Mouse (Mus musculus): ENCODE measurements around the gene Gm8127. TPM values are rescaled to one million over a fixed set of nuclear protein-coding genes. Genes with fewer than 3 reads are reported as not detected.
A peak's percentile ranks its signal among the peaks of the same experiment; 100 is the strongest.
"Not testable (repeated sequence)": the region's sequence is repeated elsewhere in the genome, so short reads cannot be mapped to it uniquely, and the experiment has no call there.

The Gm8127 gene
- polyA plus RNA-seq, 1 experiment from 2014 or later, result not detected

GRCm38 (mm10) chr14:43269211-43269610 is 24.4 kb downstream of the Gm8127 start:
- H3K4me3 ChIP-seq (ENCODE audit: low read depth, low read length); H3K27me3 ChIP-seq (ENCODE audit: insufficient read depth, low read length); H3K27ac ChIP-seq (ENCODE audit: low read depth); ATAC-seq (ENCODE audit: insufficient read depth); H3K9me3 ChIP-seq (ENCODE audit: low read depth, low read length); H3K9ac ChIP-seq; H3K4me2 ChIP-seq; H3K4me1 ChIP-seq (ENCODE audit: insufficient read depth); H3K36me3 ChIP-seq (ENCODE audit: insufficient read depth); DNase-seq: not testable (repeated sequence)
- WGBS, result 80% methylated on average over 3 of the region's 3 CpGs

DNA sequence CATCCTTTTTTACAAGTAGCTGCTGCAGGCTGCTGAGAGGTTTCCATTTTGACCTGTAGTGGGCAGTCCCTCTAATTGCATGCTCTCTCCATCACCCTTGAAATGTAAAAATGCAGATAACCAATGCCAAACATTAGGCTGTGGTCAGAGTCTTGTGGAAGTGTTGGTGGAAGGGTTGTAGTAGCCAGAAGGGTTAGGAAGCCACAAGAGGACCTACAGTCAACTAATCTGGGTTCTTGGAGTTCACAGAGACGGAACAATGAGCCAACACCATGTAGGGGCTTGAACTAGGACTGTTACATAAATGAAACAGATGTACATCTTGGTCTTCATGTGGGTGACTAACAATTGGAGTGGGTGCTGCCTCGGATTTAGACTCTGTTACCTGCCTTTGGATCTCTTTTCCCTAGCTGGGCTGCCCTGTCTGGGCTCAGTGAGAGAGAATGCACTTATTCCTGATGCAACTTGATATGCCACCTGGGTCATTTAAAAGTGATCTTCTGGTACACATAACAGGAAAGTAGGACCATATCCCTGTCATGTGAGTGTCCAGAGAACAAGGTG is 25.0 kb downstream of the Gm8127 start:
- not testable (repeated sequence) for H3K4me1 ChIP-seq (ENCODE audit: insufficient read depth); H3K27ac ChIP-seq (ENCODE audit: low read depth); H3K9ac ChIP-seq; DNase-seq; H3K4me2 ChIP-seq; H3K4me3 ChIP-seq (ENCODE audit: low read depth, low read length); H3K9me3 ChIP-seq (ENCODE audit: low read depth, low read length); H3K36me3 ChIP-seq (ENCODE audit: insufficient read depth); ATAC-seq (ENCODE audit: insufficient read depth); H3K27me3 ChIP-seq (ENCODE audit: insufficient read depth, low read length)
- 41% methylated on average over 2 of the region's 2 CpGs for WGBS

DNA sequence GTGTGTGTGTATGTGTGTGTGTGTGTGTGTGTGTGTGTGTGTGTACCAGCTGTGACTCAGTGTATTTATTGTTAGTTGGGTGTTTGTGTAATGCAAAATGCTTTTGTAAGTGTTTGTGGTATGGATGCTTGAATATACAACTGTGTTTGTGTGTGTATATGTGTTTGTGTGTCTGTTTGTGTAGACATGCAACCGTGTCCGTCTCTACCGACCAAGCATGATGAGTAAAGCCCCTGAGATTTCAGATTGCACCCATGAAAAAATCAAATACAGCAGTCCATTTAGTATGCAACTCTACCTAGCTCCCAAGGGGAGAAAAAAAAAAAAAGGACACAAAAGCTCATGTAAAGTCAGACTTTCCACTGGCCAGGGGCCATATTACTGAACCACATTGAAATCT is 30.2 kb downstream of the Gm8127 start:
- not testable (repeated sequence) for H3K4me2 ChIP-seq; H3K4me1 ChIP-seq (ENCODE audit: insufficient read depth); H3K27ac ChIP-seq (ENCODE audit: low read depth); H3K27me3 ChIP-seq (ENCODE audit: insufficient read depth, low read length); H3K36me3 ChIP-seq (ENCODE audit: insufficient read depth); H3K9ac ChIP-seq; ATAC-seq (ENCODE audit: insufficient read depth); H3K4me3 ChIP-seq (ENCODE audit: low read depth, low read length); DNase-seq; H3K9me3 ChIP-seq (ENCODE audit: low read depth, low read length)
- WGBS, result 96% methylated on average over 3 of the region's 3 CpGs

- H3K9ac ChIP-seq; H3K27ac ChIP-seq (ENCODE audit: low read depth); ATAC-seq (ENCODE audit: insufficient read depth); H3K36me3 ChIP-seq (ENCODE audit: insufficient read depth); DNase-seq; H3K27me3 ChIP-seq (ENCODE audit: insufficient read depth, low read length); H3K4me2 ChIP-seq; H3K4me3 ChIP-seq (ENCODE audit: low read depth, low read length); H3K9me3 ChIP-seq (ENCODE audit: low read depth, low read length); H3K4me1 ChIP-seq (ENCODE audit: insufficient read depth): not testable (repeated sequence)
- 80% methylated on average over 3 of the region's 4 CpGs for WGBS
Measured at GRCm38 (mm10) chr14:43258349-43258748, 35.3 kb downstream of the Gm8127 start, which contains the start of gene Gm8126. Gm8126 (plus strand) TSS chr14:43258649.

GRCm38 (mm10) chr14:43256511-43256910 is 37.1 kb downstream of the Gm8127 start:
- H3K9ac ChIP-seq; H3K27ac ChIP-seq (ENCODE audit: low read depth): not testable (repeated sequence)
- WGBS, result 67% methylated on average over 1 of the region's 1 CpGs

DNA sequence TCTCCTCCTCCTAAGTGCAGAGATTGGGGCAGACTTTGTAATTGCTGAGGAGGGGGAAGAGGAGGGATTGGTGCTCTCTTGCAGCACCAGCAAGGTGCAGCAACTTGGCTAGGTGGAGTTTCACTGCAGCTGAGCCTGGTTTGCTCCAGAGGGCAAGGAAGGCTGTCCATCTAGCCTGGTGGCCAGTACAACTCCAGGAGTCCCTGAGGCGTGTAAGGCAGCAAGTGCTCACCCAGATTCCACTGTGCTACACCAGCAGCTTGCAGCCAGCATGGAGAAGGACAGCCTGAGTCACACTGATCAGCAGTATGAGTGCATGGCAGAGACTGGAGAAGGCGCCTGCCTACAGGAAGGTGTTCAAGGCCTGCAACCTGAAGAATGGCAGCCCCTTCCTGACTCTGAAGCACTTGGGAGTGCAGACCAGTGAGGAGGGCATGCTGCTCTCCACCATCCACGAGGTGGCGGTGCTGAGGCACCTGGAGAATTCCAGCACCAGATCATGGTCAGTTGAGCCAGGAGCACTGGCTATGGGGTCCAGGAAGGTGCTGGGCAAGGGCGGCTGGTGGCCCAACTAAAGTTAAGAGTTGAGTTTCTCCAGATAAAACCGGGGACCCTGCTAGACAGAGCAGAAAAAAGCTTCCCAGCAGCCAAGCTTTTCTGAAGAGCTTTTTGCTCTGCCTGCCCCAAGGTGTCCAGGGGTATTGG is 42.9 kb downstream of the Gm8127 start:
- H3K36me3 ChIP-seq (ENCODE audit: insufficient read depth); H3K4me1 ChIP-seq (ENCODE audit: insufficient read depth); H3K27ac ChIP-seq (ENCODE audit: low read depth); H3K9ac ChIP-seq; H3K4me3 ChIP-seq (ENCODE audit: low read depth, low read length); DNase-seq; H3K9me3 ChIP-seq (ENCODE audit: low read depth, low read length); H3K4me2 ChIP-seq; H3K27me3 ChIP-seq (ENCODE audit: insufficient read depth, low read length): not testable (repeated sequence)
- TF ChIP-seq CTCF (IDR thresholded peaks at IDR 0.05; ENCODE audit: low read depth), result peak; percentile 12; the same call in 1 of the 2 replicates
- ATAC-seq (ENCODE audit: insufficient read depth), result peak; percentile 56; the same call in 1 of the 2 replicates
- 27% methylated on average over 5 of the region's 6 CpGs for WGBS

More at GRCm38 (mm10) chr14:43256511-43256910, 37.1 kb downstream of the Gm8127 start:
- not testable (repeated sequence) for ATAC-seq (ENCODE audit: insufficient read depth); H3K4me3 ChIP-seq (ENCODE audit: low read depth, low read length); DNase-seq; H3K9me3 ChIP-seq (ENCODE audit: low read depth, low read length); H3K4me2 ChIP-seq; H3K36me3 ChIP-seq (ENCODE audit: insufficient read depth); H3K4me1 ChIP-seq (ENCODE audit: insufficient read depth); H3K27me3 ChIP-seq (ENCODE audit: insufficient read depth, low read length)

DNA sequence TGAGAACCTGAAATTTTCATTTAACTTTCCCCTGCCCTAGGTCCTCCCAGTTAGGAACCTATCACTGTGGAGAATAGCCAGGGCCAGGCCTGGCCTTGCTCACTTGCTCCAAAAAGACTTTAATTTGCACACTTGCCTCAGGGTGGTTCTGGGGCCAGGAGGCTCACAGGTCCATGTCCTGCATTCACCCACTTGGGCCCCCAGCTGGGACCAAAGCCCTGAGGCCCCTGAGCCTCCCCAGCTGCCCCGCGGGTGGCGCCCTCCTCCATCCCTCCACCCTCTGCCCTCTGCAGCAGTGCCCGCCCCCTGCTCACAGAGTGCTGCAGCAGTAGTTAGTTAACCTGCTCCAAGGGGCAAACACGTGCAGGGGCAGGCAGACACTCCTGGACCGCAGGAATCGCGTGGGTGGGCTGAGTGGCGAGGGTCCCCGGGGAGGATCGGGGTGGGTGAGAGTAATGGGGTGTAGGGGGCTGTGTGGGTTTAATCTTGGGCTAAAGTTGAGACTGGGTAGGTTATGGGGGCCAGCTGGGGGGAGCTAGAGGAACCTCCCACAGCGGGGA is 43.9 kb downstream of the Gm8127 start:
- not testable (repeated sequence) for H3K36me3 ChIP-seq (ENCODE audit: insufficient read depth); DNase-seq; H3K4me1 ChIP-seq (ENCODE audit: insufficient read depth); H3K9me3 ChIP-seq (ENCODE audit: low read depth, low read length); H3K4me2 ChIP-seq; H3K27me3 ChIP-seq (ENCODE audit: insufficient read depth, low read length); H3K27ac ChIP-seq (ENCODE audit: low read depth); H3K4me3 ChIP-seq (ENCODE audit: low read depth, low read length); H3K9ac ChIP-seq
- WGBS, result 18% methylated on average over 10 of the region's 12 CpGs
- peak; percentile 62; the same call in 1 of the 2 replicates for ATAC-seq (ENCODE audit: insufficient read depth)

Other genes starting within 250 kb of the Gm8127 start
- not detected in 2 replicates for gene Gm8094, start 217.2 kb downstream of the Gm8127 start, polyA plus RNA-seq (2014; fragmentation: Nextera tagmentation; extraction: Ambion mirVana)
- 0.12 TPM in 1 of 2 replicates, not detected in the other for gene Gm8104, start 193.2 kb downstream of the Gm8127 start, polyA plus RNA-seq (2014; fragmentation: Nextera tagmentation; extraction: Ambion mirVana)
- gene Gm7233, start 114.0 kb downstream of the Gm8127 start, polyA plus RNA-seq (2014; fragmentation: Nextera tagmentation; extraction: Ambion mirVana), result 0.12 and 0.20 TPM in 2 replicates
- not detected in 2 replicates for gene Gm8122, start 58.5 kb downstream of the Gm8127 start, polyA plus RNA-seq (2014; fragmentation: Nextera tagmentation; extraction: Ambion mirVana)
- 0.14 TPM in 1 of 2 replicates, not detected in the other for gene Gm8126, start 35.2 kb downstream of the Gm8127 start, polyA plus RNA-seq (2014; fragmentation: Nextera tagmentation; extraction: Ambion mirVana)
- not detected in 2 replicates for gene Gm9732, start 18.8 kb downstream of the Gm8127 start, polyA plus RNA-seq (2014; fragmentation: Nextera tagmentation; extraction: Ambion mirVana)
- gene 1700001F09Rik, start 54.0 kb upstream of the Gm8127 start, polyA plus RNA-seq (2014; fragmentation: Nextera tagmentation; extraction: Ambion mirVana), result not detected in 2 replicates
- gene Gm8138, start 122.5 kb upstream of the Gm8127 start, polyA plus RNA-seq (2014; fragmentation: Nextera tagmentation; extraction: Ambion mirVana), result not detected in 2 replicates
- 0.16 TPM in 1 of 2 replicates, not detected in the other for gene Gm5799, start 249.7 kb upstream of the Gm8127 start, polyA plus RNA-seq (2014; fragmentation: Nextera tagmentation; extraction: Ambion mirVana)

All from lung, embryonic 14.5 days (tissue).